Mouse (Mus musculus): ENCODE results near the gene Aplp2.

Gene Aplp2

GRCm38 (mm10) chr9:31223475-31223874 is 11.9 kb upstream of the Aplp2 start:
- DNase-seq, result no peak

GRCm38 (mm10) chr9:31221170-31221569 is 9.6 kb upstream of the Aplp2 start:
- no peak for DNase-seq

- DNase-seq, result no peak
These were observed 6.2 kb upstream of the Aplp2 start for GRCm38 (mm10) chr9:31217631-31218380.

GRCm38 (mm10) chr9:31212500-31213008 is 939 bp upstream of the Aplp2 start:
- DNase-seq, result peak; percentile 52

- peak; percentile 83 for DNase-seq
These were observed 596 bp downstream of the Aplp2 start for GRCm38 (mm10) chr9:31210749-31211689.

GRCm38 (mm10) chr9:31210163-31210562 is 1.5 kb downstream of the Aplp2 start:
- no peak for DNase-seq

- no peak for DNase-seq
These were observed 2.1 kb downstream of the Aplp2 start for GRCm38 (mm10) chr9:31209502-31209901.

GRCm38 (mm10) chr9:31207732-31208131 is 3.9 kb downstream of the Aplp2 start:
- DNase-seq, result peak; percentile 59

GRCm38 (mm10) chr9:31204722-31205121 is 6.9 kb downstream of the Aplp2 start:
- DNase-seq, result no peak

- no peak for DNase-seq
These were observed 7.9 kb downstream of the Aplp2 start for GRCm38 (mm10) chr9:31203571-31204210.

- no peak for DNase-seq
These were observed 8.5 kb downstream of the Aplp2 start for GRCm38 (mm10) chr9:31203068-31203467.

- DNase-seq, result no peak
These were observed 13.0 kb downstream of the Aplp2 start for GRCm38 (mm10) chr9:31198614-31199013.

GRCm38 (mm10) chr9:31197782-31198181 is 13.8 kb downstream of the Aplp2 start:
- DNase-seq, result no peak

- DNase-seq, result no peak
These were observed 14.9 kb downstream of the Aplp2 start for GRCm38 (mm10) chr9:31196742-31197141.

- no peak for DNase-seq
These were observed 16.0 kb downstream of the Aplp2 start for GRCm38 (mm10) chr9:31195573-31195972.

- no peak for DNase-seq
These were observed 19.2 kb downstream of the Aplp2 start for GRCm38 (mm10) chr9:31192378-31192777.

- no peak for DNase-seq
These were observed 20.1 kb downstream of the Aplp2 start for GRCm38 (mm10) chr9:31191543-31191942.

GRCm38 (mm10) chr9:31189194-31189593 is 22.4 kb downstream of the Aplp2 start:
- DNase-seq, result no peak

- DNase-seq, result no peak
These were observed 27.2 kb downstream of the Aplp2 start for GRCm38 (mm10) chr9:31184439-31184838.

- DNase-seq, result no peak
These were observed 28.6 kb downstream of the Aplp2 start for GRCm38 (mm10) chr9:31183061-31183460.

- no peak for DNase-seq
These were observed 30.1 kb downstream of the Aplp2 start for GRCm38 (mm10) chr9:31181291-31182085.

GRCm38 (mm10) chr9:31177692-31178091 is 33.9 kb downstream of the Aplp2 start:
- DNase-seq, result no peak

All from cerebellum, adult 11-12 months (tissue).